Mouse (Mus musculus) hindbrain, embryonic 13.5 days (tissue): ENCODE results near the gene B4galnt4. TPM values are rescaled to one million over a fixed set of nuclear protein-coding genes. Genes with fewer than 3 reads are reported as not detected.

Experiments used
- ATAC-seq: fragments of 200-750 bp; cut with Nextera tagmentation; 2 replicates; pipeline ENCODE4 v1.8.0; 2017; ENCODE audit warnings: moderate TSS enrichment; ENCODE audit not compliant: low FRiP score
- H3K27ac ChIP-seq: fragments of 300-500 bp; sonication (generic); 2 replicates; pipeline ENCODE4 v1.5.1; 2015; ENCODE audit warnings: inconsistent platforms, mild to moderate bottlenecking, moderate library complexity
- H3K27me3 ChIP-seq: fragments of 300-500 bp; sonication (generic); 2 replicates; pipeline ENCODE4 v1.6.1; 2015; ENCODE audit warnings: mild to moderate bottlenecking, inconsistent platforms
- H3K36me3 ChIP-seq: fragments of 300-500 bp; sonication (generic); 2 replicates; pipeline ENCODE4 v1.6.1; 2015; ENCODE audit warnings: mild to moderate bottlenecking, inconsistent platforms
- H3K4me1 ChIP-seq: fragments of 300-500 bp; sonication (generic); replicated peaks from 2 replicates; pipeline ENCODE4 v1.6.1; 2015; ENCODE audit warnings: inconsistent platforms
- H3K4me2 ChIP-seq: fragments of 300-500 bp; sonication (generic); 2 replicates; pipeline ENCODE4 v1.6.1; 2015; ENCODE audit warnings: inconsistent platforms, mild to moderate bottlenecking, moderate library complexity
- H3K4me3 ChIP-seq: fragments of 300-500 bp; sonication (generic); 2 replicates; pipeline ENCODE4 v1.5.1; 2015; ENCODE audit warnings: mild to moderate bottlenecking, inconsistent platforms
- H3K9ac ChIP-seq: fragments of 300-500 bp; sonication (generic); 2 replicates; pipeline ENCODE4 v1.6.1; 2015; ENCODE audit warnings: mild to moderate bottlenecking, inconsistent platforms
- H3K9me3 ChIP-seq: fragments of 300-500 bp; sonication (generic); 2 replicates; pipeline ENCODE4 v1.6.1; 2016; ENCODE audit warnings: inconsistent platforms
- WGBS: fragments of 180-500 bp; shearing (Covaris S2); methylation state at CpG from one replicate; pipeline ENCODE4 v1.1.7; 2015; 5-methylcytosine and 5-hydroxymethylcytosine counted together
- polyA plus RNA-seq: library from polyadenylated mRNA; unstranded; fragments of >200 nt; fragmentation: Nextera tagmentation; extraction: Ambion mirVana; gene quantifications from 2 replicates; pipeline ENCODE4 v1.2.1, GENCODE M21; 2015

The B4galnt4 gene
- polyA plus RNA-seq, 1 experiment from 2014 or later = 44.8 TPM

DNA sequence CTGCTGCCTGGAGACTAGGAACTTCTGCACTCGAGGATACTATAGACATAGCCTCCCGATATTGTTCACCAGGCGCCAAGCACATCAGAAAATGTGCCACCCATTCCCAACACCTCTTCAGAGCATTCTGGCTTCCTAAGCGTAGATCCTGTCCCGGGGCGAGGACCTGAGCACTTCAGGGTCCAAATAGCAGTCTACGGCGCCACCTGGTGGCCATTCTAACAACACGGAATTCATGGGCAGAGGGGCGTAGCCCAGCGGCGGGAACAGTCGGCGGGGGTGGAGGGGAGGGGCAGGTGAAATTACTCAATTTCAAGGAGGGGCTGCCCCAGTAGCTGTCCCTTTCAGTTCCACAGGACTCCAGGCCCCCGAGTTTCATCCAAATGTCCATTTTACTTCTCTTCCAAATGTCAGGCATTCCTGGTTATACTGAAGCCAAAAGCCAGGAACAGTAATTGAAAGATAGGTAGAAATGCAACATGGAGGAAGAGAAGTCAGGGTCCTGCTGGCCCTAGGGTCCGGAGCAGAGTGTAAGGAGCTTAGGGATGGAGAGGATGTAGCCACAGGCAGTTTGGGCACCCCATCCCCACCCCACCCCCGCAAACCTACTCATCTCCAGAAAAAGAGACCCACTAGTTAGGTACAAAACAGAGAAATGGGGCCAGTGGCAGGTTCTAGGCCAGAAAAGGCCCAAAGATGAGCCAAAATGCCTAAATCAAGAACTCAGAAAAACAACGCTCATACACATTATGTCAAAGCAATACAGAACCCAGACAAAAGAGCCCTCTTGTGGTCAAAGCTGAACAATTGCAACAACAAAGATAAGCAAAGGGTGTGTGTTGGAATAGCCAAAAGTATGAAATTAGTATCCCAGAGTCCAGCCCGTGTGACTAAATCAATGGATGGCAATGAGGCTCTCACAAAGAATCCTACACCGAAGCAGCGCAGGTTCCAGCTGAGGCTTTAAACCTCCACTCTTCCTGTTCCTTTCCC lies 12.4 kb upstream of the B4galnt4 start:
- no peaks in the 10 kb centered on the region for H3K27me3 ChIP-seq
- peak overlapping the region; percentile 76 for H3K4me2 ChIP-seq
- peak overlapping the region; percentile 61 for H3K27ac ChIP-seq
- no peaks in the 10 kb centered on the region for H3K36me3 ChIP-seq
- no peaks in the 10 kb centered on the region for H3K9me3 ChIP-seq
- peaks cover 12% of the 10 kb centered on the region for H3K4me1 ChIP-seq
- WGBS = 12% methylated on average over 21 of the region's 21 CpGs
- H3K9ac ChIP-seq = peak overlapping the region; percentile 69
- peak overlapping the region; percentile 35 for H3K4me3 ChIP-seq
- peak; percentile 94 for ATAC-seq

DNA sequence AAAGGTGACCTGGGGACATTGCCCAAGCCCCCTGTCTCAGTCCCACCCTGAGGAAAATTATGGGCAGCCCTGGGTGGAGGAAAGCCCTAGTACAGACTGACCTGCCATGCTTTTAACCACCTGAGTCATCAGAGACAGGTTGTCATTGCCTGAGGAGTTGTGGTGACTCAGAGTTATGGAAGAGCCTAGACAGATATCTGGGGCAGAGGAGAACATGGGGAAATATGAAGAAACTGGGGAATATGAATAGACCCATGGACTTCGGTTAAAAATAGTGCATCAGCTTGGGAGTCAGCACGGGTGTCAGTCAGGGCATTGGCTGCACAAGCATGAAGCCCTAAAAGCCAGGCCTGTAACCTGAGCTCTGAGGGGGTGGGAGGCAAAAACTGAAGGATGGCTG lies 11.6 kb upstream of the B4galnt4 start:
- Histone ChIP-seq H3K4me3 (no peak overlapping the region), H3K9ac (no peak overlapping the region), H3K27ac (no peak overlapping the region; the same call in 1 of the 2 replicates), H3K36me3 (no peaks in the 10 kb centered on the region), H3K9me3 (no peaks in the 10 kb centered on the region), H3K4me1 (peaks cover 12% of the 10 kb centered on the region), H3K4me2 (no peak overlapping the region), H3K27me3 (no peaks in the 10 kb centered on the region)
- WGBS = 89% methylated on average over 2 of the region's 2 CpGs
- ATAC-seq = 0 out of 2 replicates have a peak, but pooled peaks have one; percentile 1

GRCm38 (mm10) chr7:141051060-141051685 lies 9.7 kb upstream of the B4galnt4 start:
- H3K27ac ChIP-seq = no peak overlapping the region
- H3K27me3 ChIP-seq = no peaks in the 10 kb centered on the region
- H3K4me2 ChIP-seq = no peak overlapping the region
- ATAC-seq = no peak
- H3K36me3 ChIP-seq = 0 out of 2 replicates have a peak, but pooled peaks cover 3% of the 10 kb centered on the region
- H3K4me3 ChIP-seq = no peak overlapping the region
- WGBS = 70% methylated on average over 17 of the region's 17 CpGs
- peaks cover 12% of the 10 kb centered on the region for H3K4me1 ChIP-seq
- H3K9ac ChIP-seq = no peak overlapping the region
- peaks cover 4% of the 10 kb centered on the region; the same call in 1 of the 2 replicates for H3K9me3 ChIP-seq

GRCm38 (mm10) chr7:141052016-141052415 lies 8.9 kb upstream of the B4galnt4 start:
- Histone ChIP-seq H3K36me3 (peaks cover 8% of the 10 kb centered on the region; the same call in 1 of the 2 replicates), H3K9ac (no peak overlapping the region), H3K4me2 (no peak overlapping the region), H3K27me3 (no peaks in the 10 kb centered on the region), H3K27ac (no peak overlapping the region), H3K4me3 (no peak overlapping the region), H3K9me3 (peaks cover 4% of the 10 kb centered on the region; the same call in 1 of the 2 replicates), H3K4me1 (peaks cover 10% of the 10 kb centered on the region)
- WGBS = 91% methylated on average over 4 of the region's 4 CpGs
- ATAC-seq = no peak

- Histone ChIP-seq H3K4me1 (peaks cover 6% of the 10 kb centered on the region), H3K36me3 (peaks cover 8% of the 10 kb centered on the region; the same call in 1 of the 2 replicates), H3K4me3 (no peak overlapping the region), H3K4me2 (no peak overlapping the region), H3K9me3 (peaks cover 4% of the 10 kb centered on the region; the same call in 1 of the 2 replicates), H3K27me3 (no peaks in the 10 kb centered on the region), H3K27ac (no peak overlapping the region), H3K9ac (no peak overlapping the region)
- ATAC-seq = no peak
- WGBS = 86% methylated on average over 2 of the region's 2 CpGs
Observed at GRCm38 (mm10) chr7:141052421-141052820, 8.5 kb upstream of the B4galnt4 start.

GRCm38 (mm10) chr7:141055785-141056184 lies 5.1 kb upstream of the B4galnt4 start:
- H3K27ac ChIP-seq = no peak overlapping the region
- no peak overlapping the region for H3K9ac ChIP-seq
- H3K4me2 ChIP-seq = no peak overlapping the region
- no peak for ATAC-seq
- H3K27me3 ChIP-seq = no peaks in the 10 kb centered on the region
- H3K4me1 ChIP-seq = peaks cover 13% of the 10 kb centered on the region
- H3K9me3 ChIP-seq = peaks cover 4% of the 10 kb centered on the region; the same call in 1 of the 2 replicates
- no peak overlapping the region for H3K4me3 ChIP-seq
- 86% methylated on average over 4 of the region's 4 CpGs for WGBS
- H3K36me3 ChIP-seq = peaks cover 8% of the 10 kb centered on the region; the same call in 1 of the 2 replicates

DNA sequence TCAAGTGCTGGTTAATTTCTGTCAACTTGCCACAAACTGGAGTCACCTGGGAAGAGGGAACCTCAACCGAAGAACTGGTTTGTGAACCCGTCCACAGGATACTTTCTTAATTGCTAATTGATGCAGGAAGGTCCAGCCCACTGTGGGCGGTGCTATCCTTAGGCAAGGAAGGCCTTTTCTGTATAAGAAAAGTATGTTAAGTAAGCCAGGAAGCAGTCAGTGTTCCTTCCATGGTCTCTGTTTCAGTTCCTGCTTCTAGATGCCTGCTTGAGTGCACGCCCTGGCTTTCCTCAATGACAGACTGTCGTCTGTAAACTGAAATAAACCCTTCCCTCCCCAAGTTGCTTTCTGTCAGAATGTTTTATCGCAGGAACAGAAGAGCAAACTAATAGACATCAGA lies 3.9 kb upstream of the B4galnt4 start:
- H3K9ac ChIP-seq = no peak overlapping the region
- no peak overlapping the region for H3K27ac ChIP-seq
- H3K36me3 ChIP-seq = peaks cover 8% of the 10 kb centered on the region; the same call in 1 of the 2 replicates
- no peak for ATAC-seq
- no peak overlapping the region for H3K4me3 ChIP-seq
- 92% methylated on average over 6 of the region's 6 CpGs for WGBS
- H3K4me2 ChIP-seq = no peak overlapping the region
- H3K27me3 ChIP-seq = no peaks in the 10 kb centered on the region
- H3K9me3 ChIP-seq = peaks cover 4% of the 10 kb centered on the region; the same call in 1 of the 2 replicates
- H3K4me1 ChIP-seq = peaks cover 20% of the 10 kb centered on the region

GRCm38 (mm10) chr7:141057541-141057940 lies 3.4 kb upstream of the B4galnt4 start:
- no peak overlapping the region for H3K27ac ChIP-seq
- H3K36me3 ChIP-seq = peaks cover 10% of the 10 kb centered on the region
- no peak overlapping the region for H3K9ac ChIP-seq
- peaks cover 4% of the 10 kb centered on the region; the same call in 1 of the 2 replicates for H3K9me3 ChIP-seq
- no peaks in the 10 kb centered on the region for H3K27me3 ChIP-seq
- ATAC-seq = no peak
- peaks cover 25% of the 10 kb centered on the region for H3K4me1 ChIP-seq
- 97% methylated on average over 1 of the region's 1 CpGs for WGBS
- H3K4me2 ChIP-seq = no peak overlapping the region
- H3K4me3 ChIP-seq = no peak overlapping the region

- Histone ChIP-seq H3K4me3 (no peak overlapping the region), H3K4me1 (peaks cover 38% of the 10 kb centered on the region), H3K9ac (no peak overlapping the region), H3K4me2 (no peak overlapping the region), H3K36me3 (peaks cover 19% of the 10 kb centered on the region), H3K27me3 (no peaks in the 10 kb centered on the region), H3K27ac (no peak overlapping the region), H3K9me3 (peaks cover 4% of the 10 kb centered on the region; the same call in 1 of the 2 replicates)
- WGBS = 98% methylated on average over 14 of the region's 14 CpGs
- ATAC-seq = no peak
Observed at GRCm38 (mm10) chr7:141058601-141059341, 2.1 kb upstream of the B4galnt4 start.

DNA sequence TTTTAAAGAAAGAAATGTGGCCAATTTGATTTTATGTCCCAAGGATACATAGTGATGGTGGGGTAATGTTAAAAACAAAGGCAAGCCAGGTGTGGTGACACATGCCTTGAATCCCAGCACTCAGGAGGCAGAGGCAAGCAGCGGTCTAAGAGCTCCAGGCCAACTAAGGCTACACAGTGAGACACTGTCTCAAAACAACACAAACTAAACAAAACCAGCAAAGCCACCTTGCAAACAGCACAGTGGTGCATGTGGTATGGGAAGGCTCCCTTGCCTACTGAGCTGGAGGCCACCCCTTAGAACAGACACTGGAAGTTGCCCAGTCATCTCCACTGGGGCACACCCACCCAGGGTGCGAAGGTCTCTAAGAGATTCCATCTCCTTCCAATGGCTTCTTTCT lies 975 bp upstream of the B4galnt4 start:
- Histone ChIP-seq H3K9me3 (peaks cover 4% of the 10 kb centered on the region; the same call in 1 of the 2 replicates), H3K27me3 (no peaks in the 10 kb centered on the region), H3K4me1 (peaks cover 39% of the 10 kb centered on the region), H3K27ac (peak overlapping the region; percentile 97), H3K4me3 (peak overlapping the region; percentile 92), H3K36me3 (peaks cover 30% of the 10 kb centered on the region), H3K9ac (peak overlapping the region; percentile 99), H3K4me2 (peak overlapping the region; percentile 82)
- WGBS = 75% methylated on average over 2 of the region's 2 CpGs
- no peak for ATAC-seq

- Histone ChIP-seq H3K4me3 (peak overlapping the region; percentile 92), H3K9ac (peak overlapping the region; percentile 99), H3K27ac (peak overlapping the region; percentile 97), H3K4me2 (peak overlapping the region; percentile 82), H3K27me3 (no peaks in the 10 kb centered on the region), H3K36me3 (peaks cover 41% of the 10 kb centered on the region), H3K9me3 (no peaks in the 10 kb centered on the region), H3K4me1 (peaks cover 39% of the 10 kb centered on the region)
- 0% methylated on average over 37 of the region's 37 CpGs for WGBS
- peak; percentile 57 for ATAC-seq
Observed at GRCm38 (mm10) chr7:141061269-141061692, 377 bp downstream of the B4galnt4 start.
